Mouse (Mus musculus) adrenal gland, adult 2 months (tissue): ENCODE measurements around the gene Rere. TPM values are rescaled to one million over a fixed set of nuclear protein-coding genes. Genes with fewer than 3 reads are reported as not detected.

Source experiments
- DNase-seq: peaks from one replicate; pipeline ENCODE4 v3.0.0; 2021
- polyA plus RNA-seq: library from polyadenylated mRNA; depleted of rRNA; stranded (reverse); fragments of >200 nt; gene quantifications from 2 replicates; pipeline ENCODE4 v1.2.3, GENCODE M21; 2012
- total RNA-seq, 2 experiments: library from RNA; stranded (reverse); gene quantifications; 2 replicates each; pipeline ENCODE4 v1.2.3; 2021

The Rere gene
- total and polyA plus RNA-seq, 3 experiments, result 104 to 112 (median 105) TPM

DNA sequence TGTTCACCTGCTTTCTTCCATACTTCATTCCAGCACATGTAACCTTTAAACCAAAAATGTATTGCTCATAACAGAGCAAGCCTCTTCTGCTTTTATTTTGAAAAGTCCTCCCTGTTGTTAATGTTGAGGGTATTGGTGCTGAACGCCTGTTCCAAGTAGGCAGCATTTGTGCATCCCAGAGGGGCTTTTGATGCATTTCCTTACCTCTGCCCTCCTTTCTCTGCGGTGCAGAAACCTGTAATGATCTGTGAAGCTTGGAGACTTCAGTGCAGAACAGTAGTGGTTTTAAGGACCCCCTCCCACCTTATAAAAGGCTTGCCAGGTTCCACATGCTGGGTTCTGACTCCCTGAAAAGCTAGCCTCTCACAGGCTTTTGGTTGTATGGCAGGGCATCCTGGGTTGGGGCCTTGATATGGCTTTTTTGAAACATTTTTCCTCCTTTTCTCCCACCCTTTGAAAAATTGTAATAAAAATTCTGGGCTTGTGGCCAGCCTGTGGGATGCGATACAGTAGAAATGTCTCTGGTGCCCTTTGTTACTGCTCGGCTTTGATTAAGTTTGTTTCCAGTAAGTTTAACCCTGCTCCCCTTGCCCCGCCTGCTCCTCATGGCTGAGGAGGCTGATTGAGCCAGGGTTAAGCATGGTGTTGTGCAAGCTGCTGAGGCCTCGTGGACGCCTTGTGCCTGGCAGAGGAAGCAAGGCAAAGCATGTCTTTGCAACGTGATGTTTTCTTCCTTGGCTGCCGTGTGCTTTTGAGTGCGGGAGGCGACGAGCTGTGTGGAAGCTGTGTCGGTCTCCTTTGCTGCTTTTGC is 301.7 kb downstream of the Rere start:
- DNase-seq, result peak; percentile 91

DNA sequence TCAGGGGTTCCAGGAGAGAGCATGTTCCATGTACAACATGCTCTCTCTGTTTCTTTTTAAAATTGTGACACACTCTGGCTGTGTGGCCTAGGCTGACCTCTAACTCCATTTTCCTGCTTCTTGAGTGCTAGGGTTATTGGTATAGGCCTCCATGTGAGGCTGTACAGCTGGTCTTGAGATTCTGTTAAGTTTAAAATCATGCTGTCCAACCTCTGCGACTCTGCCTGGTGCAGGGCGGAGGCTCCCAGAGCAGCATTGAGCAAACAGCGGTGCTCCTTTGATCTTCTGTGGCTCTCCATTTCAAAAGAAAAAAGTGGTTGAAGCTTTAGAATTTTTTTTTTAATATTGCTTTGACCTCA is 302.3 kb downstream of the Rere start:
- no peak for DNase-seq

DNA sequence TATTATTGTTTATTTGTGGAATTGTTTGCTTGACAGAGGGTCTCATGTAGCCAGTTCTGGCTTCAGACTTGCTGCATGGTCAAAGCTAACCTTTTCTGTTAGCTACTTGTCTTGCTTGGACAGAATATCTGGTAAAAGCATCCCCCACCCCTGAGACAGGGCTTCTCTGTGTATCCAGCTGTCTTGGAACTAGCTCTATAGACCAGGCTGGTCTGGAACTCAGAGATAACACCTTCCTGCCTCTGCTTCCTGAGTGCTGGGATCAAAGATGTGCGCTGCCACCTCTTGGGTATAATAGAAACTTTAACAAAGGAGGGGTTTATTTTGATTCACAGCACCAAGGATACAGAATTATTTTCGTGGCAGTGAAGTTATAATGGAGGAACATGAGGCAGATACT is 304.4 kb downstream of the Rere start:
- DNase-seq, result no peak

DNA sequence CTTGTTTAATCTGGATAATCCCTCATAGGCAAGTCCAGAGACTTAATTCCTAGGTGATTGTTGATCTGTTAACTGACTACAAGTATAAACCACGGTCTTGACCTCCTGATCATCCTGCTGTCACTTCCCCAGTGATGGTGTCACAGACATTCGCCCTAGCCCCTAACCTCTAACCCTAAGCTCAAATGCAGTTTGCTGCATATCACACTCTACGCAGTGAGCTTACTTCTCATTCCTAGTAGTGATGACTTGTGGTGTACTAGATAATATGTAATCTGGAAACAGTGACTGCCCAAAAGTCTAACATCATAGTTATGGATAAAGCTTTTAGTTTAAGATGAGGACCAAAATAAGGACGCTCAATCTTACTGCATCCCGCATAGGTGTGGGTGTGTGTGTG is 304.8 kb downstream of the Rere start:
- DNase-seq, result no peak

DNA sequence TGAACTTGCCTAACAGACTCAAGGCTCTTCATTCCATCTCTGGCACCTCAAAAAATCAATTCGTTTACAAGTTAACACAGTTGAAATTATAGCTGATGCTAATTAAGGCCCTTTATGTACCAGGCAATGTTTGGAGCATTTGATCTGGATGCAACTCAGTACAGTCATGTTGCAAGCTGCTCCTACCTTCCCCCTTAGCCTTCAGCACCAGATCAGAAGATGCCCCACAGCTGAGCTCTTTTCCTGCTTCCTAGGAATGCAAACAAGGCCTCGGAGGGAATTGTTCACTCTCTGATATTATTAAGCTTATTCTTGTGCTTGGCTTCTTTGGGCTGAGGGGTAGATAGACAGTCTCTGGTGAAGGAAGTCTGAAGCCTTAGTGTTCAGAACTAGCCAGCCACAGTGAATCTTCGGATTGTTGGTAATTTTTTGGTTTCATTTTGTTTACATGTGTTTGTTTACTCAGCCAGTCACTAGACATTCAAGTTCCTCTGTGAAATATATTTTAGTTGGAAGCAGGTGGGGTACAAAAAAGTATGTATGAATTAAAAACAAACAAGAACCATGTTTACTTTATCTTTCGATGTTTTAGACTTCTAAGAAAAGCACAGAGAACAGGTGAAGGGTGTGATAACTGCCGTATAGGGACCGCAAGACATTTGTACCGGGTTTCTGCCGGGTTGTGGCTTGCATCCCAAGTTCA is 306.3 kb downstream of the Rere start:
- no peak for DNase-seq

DNA sequence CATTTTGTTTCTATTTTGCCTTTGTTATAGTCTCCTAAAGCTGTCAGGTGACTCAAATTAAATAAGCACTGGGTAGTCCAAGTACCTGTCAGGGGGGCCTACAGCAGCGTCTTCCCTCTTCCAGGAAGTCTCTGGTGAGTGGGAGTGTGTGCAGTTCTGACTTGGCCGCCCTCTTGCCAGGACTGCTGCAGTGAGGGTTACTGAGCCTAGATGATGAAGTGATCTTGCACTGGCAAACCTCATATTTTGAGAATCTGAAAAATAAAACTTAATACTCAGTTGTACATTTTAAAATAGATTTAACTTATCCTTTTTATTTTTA is 306.8 kb downstream of the Rere start:
- no peak for DNase-seq

DNA sequence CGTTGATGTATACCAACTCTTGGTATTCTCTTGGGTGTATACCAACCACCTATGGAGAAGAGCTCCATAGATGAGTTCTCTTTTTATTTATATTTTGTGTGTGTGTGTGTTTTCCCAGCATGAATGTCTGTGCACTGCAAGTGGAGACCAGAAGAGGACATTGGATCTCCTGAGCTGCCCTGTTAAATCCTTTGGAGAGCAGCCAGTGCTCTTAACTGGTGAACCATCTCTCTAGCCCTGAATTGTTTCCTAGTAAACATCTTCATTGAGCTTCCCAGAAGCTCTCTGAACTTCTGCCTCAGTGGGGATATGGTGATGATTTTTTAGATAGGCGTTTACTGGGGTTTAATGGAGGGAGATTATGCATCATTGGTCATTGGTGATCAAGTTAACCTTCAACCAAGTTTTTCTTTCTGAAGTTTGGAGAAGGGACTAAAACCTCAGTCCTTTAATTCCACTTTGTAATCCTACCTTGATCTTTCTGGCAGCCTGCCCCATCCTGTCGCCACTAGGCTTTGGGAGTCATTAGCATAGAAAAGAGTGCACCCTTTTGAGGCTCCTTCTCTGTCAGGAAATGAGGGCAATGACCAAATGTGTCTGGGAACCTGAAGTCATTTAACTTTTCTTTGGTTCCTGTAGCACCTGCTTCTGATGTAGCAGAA is 309.3 kb downstream of the Rere start:
- DNase-seq, result no peak

DNA sequence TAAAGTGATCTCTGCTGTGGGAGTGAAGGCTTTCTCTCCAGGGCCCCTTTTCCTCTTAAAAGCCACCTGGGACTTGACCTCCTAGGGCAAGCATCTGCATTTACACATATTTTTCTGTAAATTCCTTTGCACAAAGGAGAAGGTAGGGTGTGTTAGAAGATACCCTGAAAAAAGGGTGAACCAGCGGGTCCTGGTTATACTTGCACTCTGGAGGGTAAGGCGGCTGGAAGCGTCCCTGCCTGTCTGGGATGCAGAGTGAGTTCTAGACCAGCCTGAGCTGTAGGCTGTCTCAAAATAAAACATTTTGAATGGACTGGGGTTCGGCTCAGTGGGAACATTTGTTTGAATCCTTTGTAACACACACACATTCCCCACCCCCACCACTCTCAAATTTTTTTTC is 310.2 kb downstream of the Rere start:
- DNase-seq, result no peak

DNA sequence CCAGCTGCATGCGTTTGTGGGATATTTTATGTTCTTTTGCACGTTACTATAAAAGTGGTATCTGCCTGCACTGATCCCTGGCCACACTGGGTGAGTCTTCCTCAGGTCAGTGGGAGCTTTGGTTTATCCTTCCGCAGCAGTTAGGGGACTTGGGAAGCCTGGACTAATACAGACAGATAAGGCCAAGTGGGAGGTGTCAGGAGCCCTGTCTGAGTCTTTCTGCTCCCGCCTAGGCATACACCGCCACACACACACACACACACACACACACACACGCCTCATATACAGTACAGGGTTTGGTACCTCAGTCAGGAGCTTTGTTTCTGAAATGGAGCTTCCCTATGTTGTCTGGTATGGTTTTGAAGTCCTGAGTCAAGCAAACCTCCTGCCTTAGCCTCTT is 310.6 kb downstream of the Rere start:
- no peak for DNase-seq

DNA sequence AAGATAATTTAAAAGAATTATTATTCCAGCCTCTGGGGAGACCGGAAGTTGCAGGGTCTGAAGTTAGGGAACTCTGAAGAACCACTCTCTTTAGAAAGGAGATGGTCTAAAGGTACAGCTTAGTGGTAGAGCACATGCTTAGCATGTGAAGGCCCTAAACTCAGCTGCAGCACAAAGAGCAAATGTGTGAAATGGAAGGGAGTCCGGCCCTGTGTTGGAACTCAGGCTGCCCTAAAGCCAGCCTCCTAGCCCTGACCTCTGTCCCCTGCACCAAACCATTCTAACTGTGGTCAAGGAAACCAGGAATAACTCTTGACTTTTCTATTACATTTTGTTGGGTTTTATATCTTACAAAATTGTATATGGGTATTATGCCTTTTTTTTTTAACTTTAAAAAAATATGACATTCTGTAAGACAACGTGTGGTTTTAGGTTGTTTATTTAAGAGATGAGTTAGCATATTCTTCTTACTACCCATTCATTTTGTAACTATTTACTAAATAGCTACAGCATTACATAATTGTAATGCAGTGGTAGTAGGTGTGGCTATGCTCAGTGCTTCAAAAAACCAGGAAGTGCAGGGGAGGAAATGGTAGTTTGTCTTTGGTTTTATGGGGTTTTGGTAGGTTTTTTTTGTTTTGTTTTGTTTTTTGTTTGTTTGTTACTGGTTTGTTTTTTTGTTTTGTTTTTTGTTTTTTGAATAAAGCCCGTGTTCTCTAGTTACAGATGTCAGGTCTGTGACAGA is 312.2 kb downstream of the Rere start:
- no peak for DNase-seq

DNA sequence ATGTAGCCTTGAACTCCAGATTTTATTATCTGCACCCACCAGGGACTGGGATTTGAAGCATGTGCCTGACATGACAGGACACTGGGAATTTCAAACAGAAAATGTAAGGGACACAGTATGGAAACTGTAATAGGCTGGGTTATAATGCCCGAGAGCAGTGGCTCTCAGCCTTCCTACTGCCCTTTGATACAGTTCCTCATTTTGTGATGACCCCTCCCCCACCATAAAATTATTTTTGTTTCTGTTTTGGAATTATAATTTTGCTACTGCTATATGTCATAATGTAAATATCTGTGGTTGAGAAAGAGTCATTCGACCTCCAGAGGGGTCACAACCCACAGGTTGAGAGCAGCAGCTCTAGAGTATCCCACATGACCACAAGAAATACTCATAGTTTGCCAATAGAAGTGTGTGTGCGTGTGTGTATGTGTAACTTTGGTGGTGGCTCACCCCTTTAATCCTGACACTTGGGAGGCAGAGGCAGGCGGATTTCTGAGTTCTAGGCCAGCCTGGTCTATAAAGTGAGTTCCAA is 312.9 kb downstream of the Rere start:
- DNase-seq, result no peak

DNA sequence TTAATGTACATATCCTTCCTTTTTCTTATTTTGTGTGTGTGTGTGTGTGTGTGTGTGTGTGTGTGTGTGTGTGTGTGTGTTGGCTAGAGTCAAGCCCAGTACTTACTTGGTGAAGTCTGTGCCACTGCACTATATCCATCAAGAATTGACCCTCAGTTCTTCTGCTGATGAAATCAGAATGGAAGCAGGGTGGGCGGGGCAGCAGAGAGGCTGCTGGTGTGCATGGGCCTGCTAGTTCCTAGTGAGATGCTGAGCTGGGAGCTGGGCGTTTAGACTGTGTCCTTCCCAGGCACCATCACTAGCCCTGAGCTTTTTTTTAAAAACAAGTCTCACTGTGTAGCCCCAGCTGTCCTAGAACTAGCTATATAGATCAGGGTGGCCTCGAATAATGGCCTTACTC is 313.6 kb downstream of the Rere start:
- no peak for DNase-seq

DNA sequence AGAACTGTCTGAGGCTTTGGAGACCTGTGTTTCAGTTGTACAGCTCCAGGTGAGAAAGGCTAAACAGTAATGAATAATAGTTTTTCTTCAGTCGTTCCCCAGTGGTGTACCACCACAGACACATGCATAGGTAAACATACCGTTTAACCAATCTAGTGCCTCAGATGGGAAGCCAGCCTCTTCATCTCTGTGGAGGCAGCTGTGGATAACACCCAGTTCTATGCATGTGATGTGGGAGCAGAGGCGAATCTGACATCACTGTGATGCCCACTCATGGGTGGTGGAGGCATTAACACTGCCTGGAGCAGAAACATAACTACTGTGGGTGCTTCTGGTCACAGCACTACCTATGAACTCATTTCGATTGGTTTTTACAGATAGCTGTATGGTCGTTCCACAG is 314.5 kb downstream of the Rere start:
- DNase-seq, result no peak

DNA sequence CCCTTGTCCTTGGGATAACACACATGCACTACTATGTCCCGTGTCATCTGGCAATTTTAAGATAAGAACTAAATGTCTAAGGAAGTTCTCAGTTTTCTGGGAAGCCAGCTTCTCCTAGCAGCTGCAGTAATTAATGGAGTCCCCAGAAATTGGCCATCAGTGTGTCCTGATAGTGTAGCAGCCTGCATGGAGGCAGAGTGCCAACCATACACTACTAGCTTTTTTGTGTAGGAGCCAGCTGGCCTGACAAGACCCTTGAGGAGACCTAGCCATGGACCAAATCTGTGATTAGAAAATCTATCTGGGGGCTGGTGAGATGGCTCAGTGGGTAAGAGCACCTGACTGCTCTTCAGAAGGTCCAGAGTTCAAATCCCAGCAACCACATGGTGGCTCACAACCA is 317.2 kb downstream of the Rere start:
- DNase-seq, result peak; percentile 50

DNA sequence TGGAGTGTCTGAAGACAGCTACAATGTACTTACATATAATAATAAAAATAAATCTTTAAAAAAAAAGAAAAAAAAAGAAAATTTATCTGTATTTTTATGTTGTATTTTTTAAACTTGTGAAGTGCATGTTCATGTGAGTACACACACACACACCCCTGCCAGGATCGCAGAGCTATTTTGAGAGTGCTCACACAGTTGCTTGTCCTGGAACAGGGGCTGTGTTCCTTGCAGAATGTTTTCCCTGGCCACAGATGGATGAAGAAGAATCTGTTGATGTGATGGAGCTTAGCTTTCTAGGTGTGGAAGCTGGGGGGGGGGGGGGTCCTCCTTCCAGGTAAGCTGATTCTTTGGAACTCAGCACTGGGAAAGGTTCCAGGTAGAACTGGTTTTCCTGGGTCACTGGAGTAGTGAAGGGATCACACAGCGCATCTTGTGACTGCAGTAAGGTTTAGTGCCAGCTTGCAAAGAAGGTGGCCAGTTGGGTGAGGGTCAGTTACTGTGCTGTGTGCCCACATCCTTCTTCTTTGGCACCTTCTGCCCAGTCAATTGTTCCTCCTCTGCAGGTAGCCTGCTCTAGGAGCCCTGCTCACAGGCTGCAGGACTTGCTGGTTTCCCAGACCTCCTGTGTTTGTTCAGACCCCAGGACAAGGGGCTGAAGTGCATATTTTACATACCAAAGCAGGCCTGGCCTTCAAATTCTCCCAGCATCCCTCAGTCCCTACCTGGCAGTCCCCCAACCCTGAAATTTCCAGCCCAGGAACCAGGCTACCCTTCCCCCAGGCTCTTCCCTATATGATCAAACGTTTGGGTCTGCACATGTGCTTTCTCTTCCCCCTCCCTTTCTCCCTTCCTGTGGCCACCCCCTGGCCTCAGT is 317.9 kb downstream of the Rere start:
- peak; percentile 4 for DNase-seq

DNA sequence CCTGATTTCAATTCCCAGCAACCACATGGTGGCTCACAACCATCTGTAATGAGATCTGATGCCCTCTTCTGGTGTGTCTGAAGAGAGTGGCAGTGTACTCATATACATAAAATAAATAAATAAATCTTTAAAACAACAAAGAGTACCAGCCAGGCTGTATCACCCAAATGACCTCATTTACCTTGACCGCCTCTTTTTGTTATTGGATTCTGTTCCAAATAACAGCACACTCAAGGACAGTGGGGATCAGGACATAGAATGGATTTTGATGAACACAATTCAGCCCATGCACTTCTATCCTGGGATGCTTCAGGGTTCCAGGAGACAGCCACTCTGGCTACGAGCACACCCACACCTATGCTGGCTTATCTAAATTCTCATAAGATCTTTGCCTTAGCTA is 319.1 kb downstream of the Rere start:
- peak; percentile 28 for DNase-seq

DNA sequence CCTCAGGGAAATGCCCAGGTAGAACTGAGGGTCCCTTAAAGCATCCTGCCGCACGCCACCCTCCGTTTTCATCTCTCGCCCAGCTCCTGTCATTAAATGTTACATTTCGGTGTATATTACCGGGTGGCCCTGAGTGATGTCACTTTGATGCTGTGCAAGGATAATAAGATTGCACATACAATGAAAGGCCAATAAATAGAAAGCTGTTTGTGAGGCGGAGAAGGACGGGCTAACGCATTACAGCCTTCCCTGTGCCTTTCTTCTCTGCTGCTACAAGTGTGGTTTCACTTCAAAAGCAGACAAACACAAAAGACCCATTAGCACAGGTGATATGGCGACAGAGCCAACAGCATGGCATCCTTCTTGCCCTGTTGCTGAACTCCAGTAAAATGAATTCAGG is 320.0 kb downstream of the Rere start:
- DNase-seq, result peak; percentile 14

DNA sequence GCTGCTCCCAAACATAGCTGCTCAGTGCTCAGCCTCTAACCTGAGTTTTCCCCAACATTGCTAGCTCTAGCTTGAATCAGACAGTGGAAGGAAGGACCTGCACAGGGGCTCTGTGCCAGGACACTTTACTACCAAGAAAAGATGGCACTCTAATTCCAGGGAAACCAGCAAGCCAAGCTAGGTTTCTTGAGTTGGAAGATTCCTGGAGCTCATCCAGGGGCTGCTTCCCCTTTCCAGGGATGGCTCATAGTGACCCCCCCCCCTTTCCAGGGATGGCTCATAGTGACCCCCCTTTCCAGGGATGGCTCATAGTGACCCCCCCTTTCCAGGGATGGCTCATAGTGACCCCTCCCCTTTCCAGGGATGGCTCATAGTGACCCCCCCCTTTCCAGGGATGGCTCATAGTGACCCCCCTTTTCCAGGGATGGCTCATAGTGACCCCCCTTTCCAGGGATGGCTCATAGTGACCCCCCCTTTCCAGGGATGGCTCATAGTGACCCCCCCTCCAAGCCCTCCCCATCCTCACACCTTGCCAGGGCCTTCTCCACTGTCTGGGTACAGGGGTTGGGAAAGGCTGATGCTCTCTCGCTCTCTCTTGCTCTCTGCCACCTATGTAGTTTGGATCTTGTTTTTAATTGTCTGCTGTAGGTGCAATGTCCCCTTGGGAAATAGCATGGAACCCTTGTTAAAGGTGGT is 322.1 kb downstream of the Rere start:
- peak; percentile 66 for DNase-seq

DNA sequence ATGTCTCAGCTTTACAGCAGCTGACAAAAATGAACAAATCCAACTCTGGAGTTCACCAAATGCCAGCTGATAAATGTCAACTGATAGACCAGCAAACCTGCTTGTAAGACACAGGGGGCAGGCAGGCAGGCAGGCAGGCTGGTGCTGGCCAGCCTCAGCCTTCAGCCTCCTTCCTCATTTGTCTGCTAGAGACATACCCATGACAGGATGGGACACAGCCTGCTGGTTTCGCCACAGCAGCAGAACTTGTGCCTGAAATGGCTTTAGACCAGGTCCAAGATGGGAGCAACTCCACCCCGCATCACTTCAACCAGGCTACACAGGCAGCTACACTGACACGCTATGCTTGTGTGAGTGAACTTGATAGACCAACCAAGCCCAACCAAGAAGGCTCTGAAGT is 324.4 kb downstream of the Rere start:
- no peak for DNase-seq

DNA sequence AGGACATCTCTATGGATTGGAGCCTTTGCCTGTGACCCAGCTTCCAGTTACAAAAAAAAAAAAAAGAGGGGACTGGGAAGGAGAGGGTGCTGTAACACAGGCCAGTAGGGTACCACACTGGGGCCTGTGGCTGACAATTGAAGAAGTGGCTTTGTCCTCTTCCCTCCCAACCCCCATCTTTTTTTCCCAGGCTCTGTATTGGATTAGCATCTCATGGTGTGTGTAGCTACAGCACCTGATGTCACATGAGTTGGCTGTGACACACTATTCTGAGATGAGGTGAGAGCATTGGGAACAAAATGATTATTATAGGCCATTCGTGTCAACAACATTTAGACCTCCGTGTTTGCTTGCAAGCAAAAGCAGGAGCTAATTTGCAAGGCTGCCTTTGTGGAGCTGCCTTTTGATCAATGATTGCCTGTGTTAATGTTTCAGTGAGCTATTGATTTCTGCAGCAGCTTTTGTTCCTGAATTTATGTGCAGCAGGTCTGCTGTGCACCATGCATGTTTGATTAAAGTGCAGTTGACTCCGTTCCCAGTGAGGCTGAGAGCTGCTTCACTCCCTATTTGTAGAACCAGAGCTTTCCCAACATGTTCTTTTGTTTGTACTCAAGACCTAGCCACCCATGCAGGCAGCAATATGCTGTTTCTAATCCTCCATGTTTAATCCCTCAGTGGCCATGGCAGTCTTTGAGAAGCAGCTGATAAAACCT is 325.2 kb downstream of the Rere start:
- no peak for DNase-seq
